Mouse (Mus musculus) megakaryocyte, embryonic 14.5 days (primary cell): ENCODE measurements around the gene Pde7b.

Experiments
- FLI1 ChIP-seq: IDR thresholded peaks from 2 replicates; pipeline ENCODE4 v1.6.1; 2012; ENCODE audit warnings: low read length, inconsistent platforms, mixed read lengths
- GATA1 ChIP-seq: IDR thresholded peaks from 3 replicates; pipeline ENCODE4 v1.6.1; 2012; ENCODE audit warnings: mixed read lengths, low read length, inconsistent platforms, borderline replicate concordance

DNA sequence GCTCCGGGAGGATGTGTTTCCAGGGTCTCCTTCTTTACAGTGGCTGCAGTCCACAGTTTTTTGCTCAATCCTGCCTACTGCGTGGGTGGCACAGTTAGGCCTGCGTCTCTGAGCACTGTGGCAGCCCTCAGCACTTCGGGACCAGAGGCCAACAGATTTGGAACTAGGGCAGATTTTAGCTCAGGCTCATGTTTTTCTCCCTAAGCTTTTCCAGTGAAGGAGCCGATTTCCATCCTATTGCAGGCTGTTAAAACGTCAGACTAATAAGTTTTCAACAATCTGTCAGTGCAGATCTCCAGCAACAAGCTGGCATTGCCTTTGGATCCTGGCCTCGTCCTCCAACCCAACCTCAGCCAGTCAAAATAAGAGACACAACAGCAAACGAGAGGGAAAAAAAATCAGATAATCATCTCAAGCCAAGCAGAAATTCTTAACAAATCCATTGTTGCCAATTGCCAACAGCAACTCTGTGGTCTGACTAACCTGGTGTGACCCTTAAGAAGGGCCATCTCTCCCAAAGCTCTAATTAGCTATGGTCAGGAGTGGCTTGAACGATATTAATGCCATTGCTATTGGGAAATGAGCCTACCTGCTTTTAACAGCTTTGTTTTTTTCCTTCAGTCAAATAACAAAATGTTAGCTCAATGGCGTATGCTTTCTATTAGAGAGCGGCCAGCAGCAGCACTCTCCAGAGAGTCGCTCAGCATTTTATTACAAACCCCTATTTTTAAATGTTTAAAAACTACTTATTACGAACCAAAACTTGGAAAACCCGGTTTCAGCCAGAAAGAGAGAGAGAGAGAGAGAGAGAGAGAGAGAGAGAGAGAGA lies 92.4 kb downstream of the Pde7b start:
- TF ChIP-seq GATA1 = no peak
- TF ChIP-seq FLI1 = no peak
